Mouse (Mus musculus) ES-Bruce4 (cell line): ENCODE results near the gene Gm37419. TPM values are rescaled to one million over a fixed set of nuclear protein-coding genes. Genes with fewer than 3 reads are reported as not detected.

Experiments used
- H3K27ac ChIP-seq: 2 replicates; pipeline ENCODE4 v1.5.1; 2012; ENCODE audit warnings: low read length, inconsistent platforms; ENCODE audit not compliant: insufficient read depth
- H3K27me3 ChIP-seq: 2 replicates; pipeline ENCODE4 v1.6.1; 2012; ENCODE audit warnings: mild to moderate bottlenecking, low read length, inconsistent platforms; ENCODE audit not compliant: control insufficient read depth, poor library complexity, insufficient read depth, severe bottlenecking
- H3K36me3 ChIP-seq: 2 replicates; pipeline ENCODE4 v1.6.1; 2012; ENCODE audit warnings: inconsistent platforms, mild to moderate bottlenecking, low read length, moderate library complexity; ENCODE audit not compliant: control insufficient read depth, poor library complexity, insufficient read depth, severe bottlenecking
- H3K4me1 ChIP-seq: one replicate; pipeline ENCODE4 v1.8.1; 2011; ENCODE audit warnings: low read length; ENCODE audit not compliant: control insufficient read depth, insufficient read depth
- H3K4me3 ChIP-seq: 2 replicates; pipeline ENCODE4 v1.5.1; 2011; ENCODE audit warnings: low read depth, mild to moderate bottlenecking, low read length
- H3K9ac ChIP-seq: 2 replicates; pipeline ENCODE4 v1.6.1; 2012; ENCODE audit warnings: low read depth, mild to moderate bottlenecking, inconsistent platforms; ENCODE audit not compliant: poor library complexity, severe bottlenecking
- H3K9me3 ChIP-seq: replicated peaks from 2 replicates; pipeline ENCODE4 v1.6.1; 2012; ENCODE audit warnings: mild to moderate bottlenecking, low read length, inconsistent platforms; ENCODE audit not compliant: control insufficient read depth, poor library complexity, insufficient read depth, severe bottlenecking
- CTCF ChIP-seq: IDR thresholded peaks from one replicate; pipeline ENCODE4 v1.8.1; 2011; ENCODE audit warnings: low read depth, low read length
- EP300 ChIP-seq: IDR thresholded peaks from 2 replicates; pipeline ENCODE4 v1.6.1; 2011; ENCODE audit warnings: low read depth, low read length; ENCODE audit not compliant: insufficient read depth
- POLR2A ChIP-seq: IDR thresholded peaks from one replicate; pipeline ENCODE4 v1.8.1; 2011; ENCODE audit warnings: low read length; ENCODE audit not compliant: insufficient read depth
- polyA plus RNA-seq: library from polyadenylated mRNA; stranded (reverse); fragments of >200 nt; gene quantifications from 2 replicates; pipeline ENCODE4 v1.2.4, GENCODE M21; 2011; ENCODE audit warnings: low read depth; ENCODE audit not compliant: missing spikeins, insufficient read depth, insufficient read length

Gene Gm37419
- polyA plus RNA-seq, 1 experiment = not detected

DNA sequence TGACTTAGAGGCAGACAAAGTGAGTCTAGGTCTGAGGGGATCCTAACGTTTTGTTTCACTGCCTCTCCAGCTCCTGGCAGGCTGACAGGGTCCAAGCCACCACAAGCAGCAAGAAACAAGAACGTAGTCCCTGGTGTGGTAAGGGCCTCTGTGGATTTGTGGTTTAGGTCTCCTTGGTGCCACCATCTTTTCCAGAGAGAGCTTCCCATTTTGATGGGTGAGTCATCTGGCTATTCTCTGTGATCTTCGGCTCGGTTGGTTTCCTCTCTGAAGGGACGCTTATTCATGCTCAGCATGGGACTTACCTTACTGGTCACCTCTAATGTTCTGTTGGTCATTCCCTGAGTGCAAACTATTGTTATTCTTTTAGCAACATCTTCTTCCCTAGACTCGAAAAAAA is 28.0 kb downstream of the Gm37419 start:
- Histone ChIP-seq H3K27ac (no peak overlapping the region), H3K36me3 (no peaks in the 10 kb centered on the region), H3K4me3 (no peak overlapping the region), H3K4me1 (no peaks in the 10 kb centered on the region), H3K9me3 (no peaks in the 10 kb centered on the region), H3K9ac (no peak overlapping the region), H3K27me3 (no peaks in the 10 kb centered on the region)
- TF ChIP-seq POLR2A (no peak), EP300 (no peak), CTCF (no peak)

DNA sequence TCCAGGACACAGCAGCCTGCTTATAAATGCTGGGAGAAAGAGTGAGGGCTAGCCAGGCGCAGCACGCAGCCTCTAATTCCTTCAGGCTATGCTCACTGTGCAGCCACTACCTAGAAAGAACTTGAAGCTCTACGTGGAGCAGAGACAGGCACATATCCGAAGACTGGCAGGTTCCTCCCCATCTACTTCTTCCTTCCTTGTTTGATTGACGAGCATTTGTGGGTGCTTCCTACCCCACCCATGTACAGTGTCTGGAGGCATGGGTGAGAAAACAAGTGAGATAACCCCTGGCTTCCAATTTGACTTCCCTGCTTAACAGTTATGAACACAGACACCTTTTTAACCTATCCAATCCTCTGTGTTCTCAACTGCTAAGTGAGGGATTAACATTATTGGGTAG is 28.5 kb downstream of the Gm37419 start:
- no peaks in the 10 kb centered on the region for H3K4me1 ChIP-seq
- H3K9ac ChIP-seq = no peak overlapping the region
- no peaks in the 10 kb centered on the region for H3K9me3 ChIP-seq
- no peak for TF ChIP-seq POLR2A
- TF ChIP-seq CTCF = no peak
- TF ChIP-seq EP300 = no peak
- no peak overlapping the region for H3K4me3 ChIP-seq
- no peak overlapping the region for H3K27ac ChIP-seq
- no peaks in the 10 kb centered on the region for H3K36me3 ChIP-seq
- no peaks in the 10 kb centered on the region for H3K27me3 ChIP-seq

DNA sequence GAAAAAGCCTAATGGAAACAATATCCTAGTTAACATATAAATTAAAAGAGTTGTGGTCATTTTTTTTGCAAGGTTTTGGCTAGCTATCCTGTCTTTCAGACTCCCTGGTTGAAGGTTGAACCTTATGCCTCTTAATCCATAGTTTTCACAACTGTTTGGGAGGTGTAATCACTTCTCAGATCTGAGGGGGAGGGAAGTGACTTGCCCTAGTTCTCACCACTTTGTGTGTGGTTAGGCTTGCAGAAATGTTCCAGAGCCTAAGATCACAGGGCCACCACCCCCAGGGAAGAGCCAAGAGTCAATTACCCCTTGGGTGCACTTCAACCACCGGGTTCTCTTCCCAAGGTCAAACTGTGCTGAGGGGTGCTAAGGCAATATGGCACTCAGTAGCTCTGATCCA is 33.4 kb downstream of the Gm37419 start:
- Histone ChIP-seq H3K9me3 (no peaks in the 10 kb centered on the region), H3K27ac (no peak overlapping the region), H3K36me3 (no peaks in the 10 kb centered on the region), H3K9ac (no peak overlapping the region), H3K4me1 (no peaks in the 10 kb centered on the region), H3K4me3 (no peak overlapping the region), H3K27me3 (no peaks in the 10 kb centered on the region)
- TF ChIP-seq CTCF (no peak), EP300 (no peak), POLR2A (no peak)

DNA sequence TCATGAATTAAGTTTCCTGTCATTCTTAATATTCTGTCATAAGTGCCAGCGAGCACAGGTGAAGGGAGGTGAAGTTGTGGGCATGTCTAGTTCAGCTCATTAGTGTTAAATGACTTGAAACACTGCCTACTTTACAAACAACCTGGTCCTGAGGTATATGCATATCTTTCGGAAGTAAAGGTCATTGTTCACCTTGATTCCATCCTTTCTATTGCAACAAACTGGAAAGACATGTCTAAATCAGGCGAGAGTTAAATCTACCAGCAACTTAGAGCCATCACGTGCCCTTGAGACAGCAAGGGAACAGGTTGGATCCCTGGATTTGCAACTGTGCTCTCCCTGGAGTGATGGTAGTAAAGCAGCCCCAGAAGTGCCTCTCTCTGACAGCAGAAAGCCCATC is 34.3 kb downstream of the Gm37419 start:
- TF ChIP-seq POLR2A = no peak
- no peak for TF ChIP-seq EP300
- no peak for TF ChIP-seq CTCF
- H3K36me3 ChIP-seq = no peaks in the 10 kb centered on the region

DNA sequence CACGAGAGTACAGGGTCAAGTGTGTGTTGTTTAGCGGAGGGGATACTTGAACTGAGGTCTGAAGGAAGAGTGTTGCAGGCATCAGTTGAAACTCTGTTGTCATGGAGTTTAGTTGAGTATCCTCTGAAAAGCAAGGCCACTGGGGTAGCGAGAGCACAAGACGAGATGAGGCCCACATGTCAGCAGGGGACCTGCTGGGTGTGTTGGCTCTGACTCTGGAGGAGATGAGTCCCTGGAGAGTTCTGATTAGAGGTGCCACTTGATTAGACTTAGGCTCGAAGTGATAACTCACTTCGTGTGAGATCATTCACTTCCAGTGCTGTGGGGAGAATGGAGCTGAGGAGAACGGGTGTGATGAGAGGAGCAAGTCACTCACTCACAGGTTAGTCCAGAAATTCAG is 37.2 kb downstream of the Gm37419 start:
- Histone ChIP-seq H3K9me3 (no peaks in the 10 kb centered on the region), H3K27me3 (no peaks in the 10 kb centered on the region), H3K4me3 (no peak overlapping the region), H3K36me3 (no peaks in the 10 kb centered on the region), H3K4me1 (peaks cover 2% of the 10 kb centered on the region), H3K27ac (no peak overlapping the region), H3K9ac (no peak overlapping the region)
- TF ChIP-seq EP300 (no peak), POLR2A (no peak), CTCF (no peak)

More for the DNA sequence above, 34.3 kb downstream of the Gm37419 start:
- Histone ChIP-seq H3K9me3 (no peaks in the 10 kb centered on the region), H3K27ac (no peak overlapping the region), H3K27me3 (no peaks in the 10 kb centered on the region), H3K9ac (no peak overlapping the region), H3K4me1 (no peaks in the 10 kb centered on the region), H3K4me3 (no peak overlapping the region)

DNA sequence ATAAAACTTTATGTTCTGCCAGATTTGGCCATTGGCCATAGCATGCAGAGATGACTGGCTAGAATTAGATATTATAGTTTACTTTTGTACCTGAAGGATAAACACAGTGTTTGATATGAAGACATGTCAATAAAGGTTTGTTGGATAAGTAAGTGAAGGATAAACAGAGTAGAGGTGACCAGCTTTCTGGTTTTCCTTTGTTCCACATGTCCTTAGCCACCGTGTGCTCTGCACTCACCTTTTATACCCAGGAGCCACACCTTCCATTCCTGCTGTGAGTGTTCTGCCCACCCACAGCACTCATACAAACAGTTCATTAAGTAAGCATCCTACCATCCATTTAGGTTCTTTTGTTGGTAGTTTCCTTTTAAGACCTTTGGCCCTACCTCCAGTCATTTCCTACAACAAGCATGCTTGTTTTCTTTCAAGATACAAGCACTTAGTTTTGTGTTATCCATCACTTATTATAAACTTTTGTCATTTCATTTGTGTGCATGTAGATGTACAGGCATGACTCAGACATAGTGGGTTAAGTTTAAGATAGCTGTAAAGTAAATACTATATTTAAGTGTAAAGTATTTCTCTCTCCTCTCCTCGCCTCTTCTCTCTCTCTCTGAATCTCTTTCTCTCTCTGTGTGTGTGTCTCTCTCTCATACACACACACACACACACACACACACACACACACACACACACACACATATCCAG is 41.8 kb downstream of the Gm37419 start:
- no peak overlapping the region for H3K9ac ChIP-seq
- TF ChIP-seq EP300 = no peak
- TF ChIP-seq CTCF = no peak

More for the DNA sequence above, 41.8 kb downstream of the Gm37419 start:
- Histone ChIP-seq H3K9me3 (no peaks in the 10 kb centered on the region), H3K27me3 (no peaks in the 10 kb centered on the region), H3K4me3 (no peak overlapping the region), H3K27ac (no peak overlapping the region), H3K36me3 (no peaks in the 10 kb centered on the region), H3K4me1 (peaks cover 2% of the 10 kb centered on the region)
